Mouse (Mus musculus) small intestine, adult 2 months (tissue): ENCODE results near the gene Dclk2. TPM values are rescaled to one million over a fixed set of nuclear protein-coding genes. Genes with fewer than 3 reads are reported as not detected.
A peak's percentile ranks its signal among the peaks of the same experiment; 100 is the strongest.

Experiments used
- H3K27ac ChIP-seq: fragments of 200-500 bp; 2 replicates; pipeline ENCODE4 v1.5.1; 2012; ENCODE audit warnings: low read depth, low read length, control low read depth, inconsistent platforms; ENCODE audit not compliant: insufficient read depth
- H3K27me3 ChIP-seq: fragments of 200-500 bp; 2 replicates; pipeline ENCODE4 v1.6.1; 2012; ENCODE audit warnings: mild to moderate bottlenecking, moderate library complexity, low read length, inconsistent platforms; ENCODE audit not compliant: control insufficient read depth, insufficient read depth
- H3K36me3 ChIP-seq: fragments of 200-500 bp; 2 replicates; pipeline ENCODE4 v1.6.1; 2012; ENCODE audit warnings: mild to moderate bottlenecking, low read length, control low read depth, inconsistent platforms; ENCODE audit not compliant: control insufficient read depth, insufficient read depth
- H3K4me1 ChIP-seq: fragments of 200-500 bp; 2 replicates; pipeline ENCODE4 v1.6.1; 2012; ENCODE audit warnings: low read length, inconsistent platforms, mixed read lengths; ENCODE audit not compliant: control insufficient read depth, insufficient read depth, insufficient read length
- H3K4me3 ChIP-seq: fragments of 200-500 bp; 2 replicates; pipeline ENCODE4 v1.5.1; 2012; ENCODE audit warnings: low read depth, mild to moderate bottlenecking, control low read depth, inconsistent platforms, low read length, moderate library complexity
- CTCF ChIP-seq: fragments of 200-500 bp; IDR thresholded peaks from 2 replicates; pipeline ENCODE4 v1.5.1; 2012; ENCODE audit warnings: low read depth, mild to moderate bottlenecking, control low read depth, inconsistent platforms, low read length, moderate library complexity, mixed read lengths; ENCODE audit not compliant: insufficient replicate concordance, insufficient read length; ENCODE audit errors: extremely low read depth
- POLR2A ChIP-seq: fragments of 200-500 bp; IDR thresholded peaks from 2 replicates; pipeline ENCODE4 v1.6.1; 2012; ENCODE audit warnings: low read depth, mild to moderate bottlenecking, control low read depth, inconsistent platforms, low read length, moderate library complexity
- WGBS: fragments of 180-500 bp; shearing (Covaris S2); methylation state at CpG from one replicate; pipeline ENCODE4 v1.1.7; 2018; 5-methylcytosine and 5-hydroxymethylcytosine counted together
- polyA plus RNA-seq: library from polyadenylated mRNA; depleted of rRNA; stranded (reverse); fragments of >200 nt; gene quantifications from 2 replicates; pipeline ENCODE4 v1.2.3, GENCODE M21; 2012

The Dclk2 gene
- polyA plus RNA-seq, 1 experiment = 2.4 TPM

DNA sequence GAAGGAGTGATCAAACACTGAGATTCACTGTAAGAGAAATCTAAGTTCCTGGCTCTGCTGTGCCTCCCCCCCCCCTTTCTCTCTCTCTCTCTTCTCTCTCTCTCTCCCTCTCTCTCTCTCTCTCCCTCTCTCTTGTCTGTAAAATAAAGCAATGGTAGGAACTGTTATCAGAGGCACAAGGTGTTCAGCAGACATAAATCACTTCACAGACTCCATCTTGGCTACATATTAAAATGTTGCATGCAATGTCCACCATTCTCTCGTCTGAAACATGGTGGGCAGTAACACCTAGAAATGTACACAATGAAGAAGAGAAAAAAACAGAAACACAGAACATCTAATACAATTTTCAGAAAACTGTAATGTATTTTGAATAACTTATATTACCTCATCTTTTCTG lies 161.3 kb downstream of the Dclk2 start:
- peak overlapping the region; percentile 75 for H3K27ac ChIP-seq
- TF ChIP-seq POLR2A = no peak
- no peak overlapping the region for H3K4me3 ChIP-seq
- H3K27me3 ChIP-seq = no peaks in the 10 kb centered on the region
- no peaks in the 10 kb centered on the region for H3K4me1 ChIP-seq
- H3K36me3 ChIP-seq = peaks cover 7% of the 10 kb centered on the region
- WGBS = 76% methylated on average over 1 of the region's 1 CpGs

DNA sequence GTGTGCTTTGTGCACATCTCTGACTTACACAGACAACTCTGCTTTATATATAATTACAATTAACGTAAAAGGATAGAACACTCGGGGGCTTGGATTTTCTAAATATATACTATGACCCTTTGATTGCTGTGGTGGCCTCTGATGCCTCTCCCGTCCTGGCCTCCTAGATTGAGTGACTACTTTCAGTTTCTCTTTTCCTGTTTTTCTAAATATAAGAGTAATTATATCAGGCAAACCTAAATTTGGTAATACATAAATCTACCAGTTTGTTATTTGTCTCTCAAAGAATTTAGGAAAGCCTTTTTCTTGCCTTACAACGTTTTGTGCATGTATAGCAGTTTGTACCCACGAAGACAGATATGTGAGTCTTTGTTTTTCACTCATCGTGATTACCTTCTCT lies 161.9 kb downstream of the Dclk2 start:
- Histone ChIP-seq H3K27me3 (no peaks in the 10 kb centered on the region), H3K4me1 (no peaks in the 10 kb centered on the region), H3K36me3 (peaks cover 7% of the 10 kb centered on the region), H3K27ac (0 out of 2 replicates have a peak overlapping the region, but pooled peaks have one; percentile 28), H3K4me3 (no peak overlapping the region)
- TF ChIP-seq CTCF (no peak), POLR2A (no peak)
- 48% methylated on average over 6 of the region's 6 CpGs for WGBS

DNA sequence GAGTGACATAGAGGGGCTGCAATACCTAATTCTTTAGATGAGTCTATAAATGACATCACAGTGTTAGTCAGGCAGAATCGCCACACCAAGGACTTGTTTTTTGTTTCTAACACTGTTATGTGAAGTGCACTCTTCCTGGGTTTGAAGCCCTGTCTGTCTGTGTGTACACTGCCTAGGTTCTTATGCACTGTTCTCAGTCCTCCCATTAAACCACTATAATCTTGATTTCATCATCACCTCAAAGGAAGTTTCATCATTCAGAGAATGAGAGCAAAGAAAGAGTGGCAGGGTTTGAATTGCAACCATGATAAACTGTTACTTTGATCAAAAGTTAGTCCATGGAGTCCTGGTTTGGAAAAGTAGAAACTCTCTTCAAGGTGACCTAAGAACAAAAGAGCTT lies 164.1 kb downstream of the Dclk2 start:
- Histone ChIP-seq H3K27me3 (no peaks in the 10 kb centered on the region), H3K36me3 (peaks cover 8% of the 10 kb centered on the region), H3K4me3 (no peak overlapping the region), H3K27ac (peak overlapping the region; percentile 7; the same call in 1 of the 2 replicates), H3K4me1 (no peaks in the 10 kb centered on the region)
- 71% methylated on average over 1 of the region's 1 CpGs for WGBS
- TF ChIP-seq CTCF (no peak), POLR2A (no peak)

GRCm38 (mm10) chr3:86754595-86755557 lies 165.8 kb downstream of the Dclk2 start:
- Histone ChIP-seq H3K27ac (peak overlapping the region; percentile 79), H3K36me3 (peaks cover 7% of the 10 kb centered on the region), H3K27me3 (no peaks in the 10 kb centered on the region), H3K4me1 (no peaks in the 10 kb centered on the region), H3K4me3 (no peak overlapping the region)
- TF ChIP-seq CTCF = no peak
- no peak for TF ChIP-seq POLR2A
- WGBS = 74% methylated on average over 14 of the region's 14 CpGs

GRCm38 (mm10) chr3:86754178-86754577 lies 166.5 kb downstream of the Dclk2 start:
- TF ChIP-seq CTCF = no peak
- no peak for TF ChIP-seq POLR2A
- H3K4me3 ChIP-seq = no peak overlapping the region
- 54% methylated on average over 6 of the region's 6 CpGs for WGBS

GRCm38 (mm10) chr3:86750652-86751051 lies 170.0 kb downstream of the Dclk2 start:
- 76% methylated on average over 7 of the region's 7 CpGs for WGBS
- no peaks in the 10 kb centered on the region for H3K27me3 ChIP-seq
- TF ChIP-seq CTCF = no peak
- no peak for TF ChIP-seq POLR2A
- no peaks in the 10 kb centered on the region for H3K4me1 ChIP-seq
- peaks cover 5% of the 10 kb centered on the region for H3K36me3 ChIP-seq
- peak overlapping the region; percentile 19; the same call in 1 of the 2 replicates for H3K4me3 ChIP-seq
- H3K27ac ChIP-seq = peak overlapping the region; percentile 92

More at GRCm38 (mm10) chr3:86754178-86754577, 166.5 kb downstream of the Dclk2 start:
- no peaks in the 10 kb centered on the region for H3K27me3 ChIP-seq
- peak overlapping the region; percentile 79 for H3K27ac ChIP-seq
- H3K36me3 ChIP-seq = peaks cover 6% of the 10 kb centered on the region
- no peaks in the 10 kb centered on the region for H3K4me1 ChIP-seq

GRCm38 (mm10) chr3:86745769-86746512 lies 174.7 kb downstream of the Dclk2 start:
- Histone ChIP-seq H3K27me3 (no peaks in the 10 kb centered on the region), H3K4me1 (no peaks in the 10 kb centered on the region), H3K36me3 (peaks cover 17% of the 10 kb centered on the region), H3K27ac (peak overlapping the region; percentile 41; the same call in 1 of the 2 replicates), H3K4me3 (no peak overlapping the region)
- 81% methylated on average over 10 of the region's 10 CpGs for WGBS
- no peak for TF ChIP-seq CTCF
- TF ChIP-seq POLR2A = no peak
